Mouse (Mus musculus): ENCODE results near the gene Stmn1. TPM values are rescaled to one million over a fixed set of nuclear protein-coding genes. Genes with fewer than 3 reads are reported as not detected.

The Stmn1 gene
- polyA plus RNA-seq, 1 experiment from 2014 or later, result 991 TPM

DNA sequence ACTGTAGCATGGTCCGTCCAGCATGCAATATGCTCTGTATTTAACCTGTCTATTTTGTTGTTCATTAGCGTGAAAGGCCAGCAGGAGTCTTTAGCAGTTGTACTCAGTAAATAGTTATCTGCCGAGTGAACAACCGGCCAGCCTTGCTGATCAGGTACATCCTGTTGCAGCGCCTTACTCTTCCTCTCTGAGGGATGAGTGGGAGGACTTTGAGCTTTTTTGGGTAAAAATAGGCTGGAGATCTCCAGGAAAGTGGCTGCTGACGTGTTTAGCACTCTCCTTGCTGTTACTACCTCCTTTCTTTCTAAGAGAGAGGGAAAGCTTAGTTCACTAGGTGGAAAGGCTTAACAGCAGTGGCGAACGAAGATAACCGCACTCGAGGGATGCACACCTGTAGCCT is 49.6 kb downstream of the Stmn1 start:
- Histone ChIP-seq H3K9me3 (replicated peaks; ENCODE audit: control insufficient read depth, low read length) (no peaks in the 10 kb centered on the region), H3K4me2 (peak overlapping the region; percentile 55), H3K27ac (ENCODE audit: low read depth, low read length) (peak overlapping the region; percentile 98), H3K9ac (ENCODE audit: low read depth, low read length) (peak overlapping the region; percentile 64), H3K4me1 (ENCODE audit: control insufficient read depth, insufficient read depth, low read length) (peaks cover 35% of the 10 kb centered on the region), H3K36me3 (ENCODE audit: control insufficient read depth, insufficient read depth, low read length) (peaks cover 5% of the 10 kb centered on the region; the same call in 1 of the 2 replicates), H3K4me3 (ENCODE audit: low read depth, low read length) (no peak overlapping the region), H3K27me3 (ENCODE audit: control insufficient read depth, insufficient read depth, low read length) (no peaks in the 10 kb centered on the region)
- WGBS (ENCODE audit: insufficient replicate concordance), result 68% methylated on average over 10 of the region's 10 CpGs
- ATAC-seq (replicated peaks; ENCODE audit: insufficient number of reproducible peaks, low FRiP score, low TSS enrichment), result no peak

DNA sequence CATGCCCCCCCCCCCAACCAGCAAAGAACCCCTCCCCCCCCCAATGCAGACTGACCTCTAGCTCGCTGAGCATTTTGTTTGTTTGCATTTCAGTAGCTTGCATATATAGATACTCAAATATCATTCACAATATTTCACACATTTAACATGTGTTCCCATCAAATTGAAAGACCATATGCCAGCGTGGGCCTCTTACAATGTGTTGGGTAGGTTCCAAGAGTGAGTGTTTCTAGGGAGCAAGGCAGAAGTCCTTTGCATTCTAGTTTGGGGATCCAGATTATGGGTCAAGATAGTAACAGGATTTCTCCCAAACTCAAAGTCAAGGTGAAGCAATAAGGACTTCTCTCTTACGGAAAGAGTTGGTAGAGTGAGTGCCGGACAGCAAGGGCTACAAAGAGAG is 50.4 kb downstream of the Stmn1 start:
- H3K9me3 ChIP-seq (replicated peaks; ENCODE audit: control insufficient read depth, low read length), result no peaks in the 10 kb centered on the region
- H3K27me3 ChIP-seq (ENCODE audit: control insufficient read depth, insufficient read depth, low read length), result no peaks in the 10 kb centered on the region
- H3K4me3 ChIP-seq (ENCODE audit: low read depth, low read length), result no peak overlapping the region
- no peak for ATAC-seq (replicated peaks; ENCODE audit: insufficient number of reproducible peaks, low FRiP score, low TSS enrichment)
- 94% methylated on average over 4 of the region's 4 CpGs for WGBS (ENCODE audit: insufficient replicate concordance)
- no peak overlapping the region for H3K4me2 ChIP-seq
- no peak overlapping the region for H3K27ac ChIP-seq (ENCODE audit: low read depth, low read length)
- H3K9ac ChIP-seq (ENCODE audit: low read depth, low read length), result no peak overlapping the region
- peaks cover 33% of the 10 kb centered on the region for H3K4me1 ChIP-seq (ENCODE audit: control insufficient read depth, insufficient read depth, low read length)
- peaks cover 7% of the 10 kb centered on the region for H3K36me3 ChIP-seq (ENCODE audit: control insufficient read depth, insufficient read depth, low read length)

DNA sequence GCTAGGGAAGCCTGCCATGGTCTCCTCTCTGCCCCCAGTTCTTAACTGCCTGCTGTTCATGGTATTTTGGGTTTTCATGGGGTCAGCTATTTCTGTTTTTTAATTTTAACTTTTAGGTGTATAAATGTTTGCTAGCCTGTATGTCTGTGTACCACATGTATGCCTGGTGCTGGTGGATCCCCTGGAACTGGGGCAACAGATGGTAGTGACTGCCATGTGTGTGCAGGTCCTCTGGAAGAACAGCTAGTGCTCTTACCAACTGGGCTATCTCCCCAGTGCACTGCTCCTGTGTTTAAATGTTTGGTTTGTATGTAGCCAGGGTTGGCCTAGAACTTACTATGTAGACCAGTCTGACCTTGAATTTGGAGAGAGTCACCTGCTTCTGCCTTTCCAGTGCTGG is 51.2 kb downstream of the Stmn1 start:
- no peak for ATAC-seq (replicated peaks; ENCODE audit: insufficient number of reproducible peaks, low FRiP score, low TSS enrichment)
- no peak overlapping the region for H3K4me2 ChIP-seq
- H3K27ac ChIP-seq (ENCODE audit: low read depth, low read length), result no peak overlapping the region
- peaks cover 26% of the 10 kb centered on the region for H3K4me1 ChIP-seq (ENCODE audit: control insufficient read depth, insufficient read depth, low read length)
- H3K9me3 ChIP-seq (replicated peaks; ENCODE audit: control insufficient read depth, low read length), result no peaks in the 10 kb centered on the region
- peaks cover 7% of the 10 kb centered on the region for H3K36me3 ChIP-seq (ENCODE audit: control insufficient read depth, insufficient read depth, low read length)
- H3K27me3 ChIP-seq (ENCODE audit: control insufficient read depth, insufficient read depth, low read length), result no peaks in the 10 kb centered on the region
- no peak overlapping the region for H3K4me3 ChIP-seq (ENCODE audit: low read depth, low read length)
- H3K9ac ChIP-seq (ENCODE audit: low read depth, low read length), result no peak overlapping the region

Small RNA genes within 50 kb of the gene (microRNA-seq; reads per million reads assigned to microRNA genes)
- 0.81 reads per million, percentile 9 among the genes with 10 or more reads in this experiment for gene Gm23634 (ENCODE audit: borderline number of aligned reads)

Other genes with a start within 250 kb of the Stmn1 start
- not detected in 2 replicates for gene Catsper4, start 240.9 kb upstream of the Stmn1 start, polyA plus RNA-seq (2014; fragmentation: Nextera tagmentation; extraction: Ambion mirVana)
- 0.63 and 0.97 TPM in 2 replicates for gene Cnksr1, start 229.9 kb upstream of the Stmn1 start, polyA plus RNA-seq (2014; fragmentation: Nextera tagmentation; extraction: Ambion mirVana)
- 0.23 TPM in 1 of 2 replicates, not detected in the other for gene E130218I03Rik, start 224.7 kb upstream of the Stmn1 start, polyA plus RNA-seq (2014; fragmentation: Nextera tagmentation; extraction: Ambion mirVana)
- gene Zfp593, start 222.7 kb upstream of the Stmn1 start, polyA plus RNA-seq (2014; fragmentation: Nextera tagmentation; extraction: Ambion mirVana), result 11.5 and 12.4 TPM in 2 replicates
- not detected in 2 replicates for gene Gm30191, start 221.4 kb upstream of the Stmn1 start, polyA plus RNA-seq (2014; fragmentation: Nextera tagmentation; extraction: Ambion mirVana)
- 3.7 and 4.4 TPM in 2 replicates for gene Grrp1, start 214.2 kb upstream of the Stmn1 start, polyA plus RNA-seq (2014; fragmentation: Nextera tagmentation; extraction: Ambion mirVana)
- 13.7 and 16.3 TPM in 2 replicates for gene Pdik1l, start 180.4 kb upstream of the Stmn1 start, polyA plus RNA-seq (2014; fragmentation: Nextera tagmentation; extraction: Ambion mirVana)
- 21.6 and 22.1 TPM in 2 replicates for gene Trim63, start 153.2 kb upstream of the Stmn1 start, polyA plus RNA-seq (2014; fragmentation: Nextera tagmentation; extraction: Ambion mirVana)
- gene Slc30a2, start 125.1 kb upstream of the Stmn1 start, polyA plus RNA-seq (2014; fragmentation: Nextera tagmentation; extraction: Ambion mirVana), result 0.26 TPM in 1 of 2 replicates, not detected in the other
- gene Extl1, start 84.5 kb upstream of the Stmn1 start, polyA plus RNA-seq (2014; fragmentation: Nextera tagmentation; extraction: Ambion mirVana), result 2.0 and 2.7 TPM in 2 replicates
- 11.7 and 11.8 TPM in 2 replicates for gene Pafah2, start 72.0 kb upstream of the Stmn1 start, polyA plus RNA-seq (2014; fragmentation: Nextera tagmentation; extraction: Ambion mirVana)
- 4.2 and 4.8 TPM in 2 replicates for gene Paqr7, start 28.4 kb downstream of the Stmn1 start, polyA plus RNA-seq (2014; fragmentation: Nextera tagmentation; extraction: Ambion mirVana)
- 5.6 and 6.6 TPM in 2 replicates for gene Aunip, start 42.7 kb downstream of the Stmn1 start, polyA plus RNA-seq (2014; fragmentation: Nextera tagmentation; extraction: Ambion mirVana)
- 167 and 177 TPM in 2 replicates for gene Mtfr1l, start 67.1 kb downstream of the Stmn1 start, polyA plus RNA-seq (2014; fragmentation: Nextera tagmentation; extraction: Ambion mirVana)
- 22.4 and 25.3 TPM in 2 replicates for gene Selenon, start 83.8 kb downstream of the Stmn1 start, polyA plus RNA-seq (2014; fragmentation: Nextera tagmentation; extraction: Ambion mirVana)
- gene Man1c1, start 236.0 kb downstream of the Stmn1 start, polyA plus RNA-seq (2014; fragmentation: Nextera tagmentation; extraction: Ambion mirVana), result 8.6 and 9.3 TPM in 2 replicates

All from heart, embryonic 11.5 days (tissue).